Mouse (Mus musculus): ENCODE results near the gene Adam15. TPM values are rescaled to one million over a fixed set of nuclear protein-coding genes. Genes with fewer than 3 reads are reported as not detected.

The Adam15 gene
- polyA plus RNA-seq, 1 experiment from 2014 or later = 9.5 TPM

- no peak for ATAC-seq (ENCODE audit: low read depth)
- peaks cover 31% of the 10 kb centered on the region for H3K27me3 ChIP-seq
- no peaks in the 10 kb centered on the region for H3K9me3 ChIP-seq (replicated peaks)
- peak overlapping the region; percentile 94 for H3K4me2 ChIP-seq
- DNase-seq = no peak
- H3K27ac ChIP-seq = peak overlapping the region; percentile 69
- peak overlapping the region; percentile 68 for H3K9ac ChIP-seq
- peak overlapping the region; percentile 65 for H3K4me3 ChIP-seq (replicated peaks)
- H3K36me3 ChIP-seq = no peaks in the 10 kb centered on the region
- WGBS (ENCODE audit: insufficient replicate concordance) = 31% methylated on average over 19 of the region's 19 CpGs
- peaks cover 93% of the 10 kb centered on the region for H3K4me1 ChIP-seq (replicated peaks)
Observed at GRCm38 (mm10) chr3:89390699-89391662, 41.2 kb upstream of the Adam15 start.

GRCm38 (mm10) chr3:89390111-89390515 is 40.3 kb upstream of the Adam15 start:
- no peak for ATAC-seq (ENCODE audit: low read depth)
- Histone ChIP-seq H3K9ac (no peak overlapping the region), H3K4me3 (replicated peaks) (no peak overlapping the region), H3K27ac (peak overlapping the region; percentile 69), H3K36me3 (no peaks in the 10 kb centered on the region), H3K9me3 (replicated peaks) (no peaks in the 10 kb centered on the region), H3K4me1 (replicated peaks) (peaks cover 91% of the 10 kb centered on the region), H3K4me2 (peak overlapping the region; percentile 94), H3K27me3 (peaks cover 25% of the 10 kb centered on the region)
- DNase-seq = no peak
- 38% methylated on average over 5 of the region's 5 CpGs for WGBS (ENCODE audit: insufficient replicate concordance)

GRCm38 (mm10) chr3:89388901-89389740 is 39.3 kb upstream of the Adam15 start:
- H3K4me3 ChIP-seq (replicated peaks) = no peak overlapping the region
- H3K27me3 ChIP-seq = peaks cover 25% of the 10 kb centered on the region
- no peak overlapping the region for H3K9ac ChIP-seq
- 0 out of 2 replicates have a peak overlapping the region, but pooled peaks have one; percentile 12 for H3K4me2 ChIP-seq
- 26% methylated on average over 5 of the region's 6 CpGs for whole genome bisulfite sequencing (ENCODE audit: insufficient replicate concordance)
- peak overlapping the region; percentile 69 for H3K27ac ChIP-seq
- ATAC-seq (ENCODE audit: low read depth) (no peak), DNase-seq (no peak)
- no peaks in the 10 kb centered on the region for H3K9me3 ChIP-seq (replicated peaks)
- peaks cover 87% of the 10 kb centered on the region for H3K4me1 ChIP-seq (replicated peaks)
- H3K36me3 ChIP-seq = no peaks in the 10 kb centered on the region

- peaks cover 81% of the 10 kb centered on the region for H3K4me1 ChIP-seq (replicated peaks)
- ATAC-seq (ENCODE audit: low read depth) = no peak
- H3K27ac ChIP-seq = peak overlapping the region; percentile 37
Observed at GRCm38 (mm10) chr3:89388134-89388881, 38.5 kb upstream of the Adam15 start.

GRCm38 (mm10) chr3:89387632-89388031 is 37.8 kb upstream of the Adam15 start:
- H3K4me3 ChIP-seq (replicated peaks) = peak overlapping the region; percentile 12; the same call in 1 of the 2 replicates
- H3K27ac ChIP-seq = no peak overlapping the region
- H3K9ac ChIP-seq = no peak overlapping the region

More at GRCm38 (mm10) chr3:89388134-89388881, 38.5 kb upstream of the Adam15 start:
- 42% methylated on average over 11 of the region's 11 CpGs for WGBS (ENCODE audit: insufficient replicate concordance)
- Histone ChIP-seq H3K9ac (peak overlapping the region; percentile 29; the same call in 1 of the 2 replicates), H3K4me2 (peak overlapping the region; percentile 32), H3K36me3 (no peaks in the 10 kb centered on the region), H3K4me3 (replicated peaks) (no peak overlapping the region), H3K9me3 (replicated peaks) (no peaks in the 10 kb centered on the region), H3K27me3 (peaks cover 25% of the 10 kb centered on the region)
- DNase-seq = no peak

GRCm38 (mm10) chr3:89386438-89387420 is 36.9 kb upstream of the Adam15 start:
- Histone ChIP-seq H3K27ac (peak overlapping the region; percentile 38; the same call in 1 of the 2 replicates), H3K4me3 (replicated peaks) (peak overlapping the region; percentile 12), H3K4me2 (peak overlapping the region; percentile 32; the same call in 1 of the 2 replicates), H3K9me3 (replicated peaks) (no peaks in the 10 kb centered on the region), H3K9ac (peak overlapping the region; percentile 13), H3K27me3 (peaks cover 12% of the 10 kb centered on the region), H3K36me3 (no peaks in the 10 kb centered on the region), H3K4me1 (replicated peaks) (peaks cover 68% of the 10 kb centered on the region)
- WGBS (ENCODE audit: insufficient replicate concordance) = 64% methylated on average over 17 of the region's 17 CpGs
- DNase-seq (no peak), ATAC-seq (ENCODE audit: low read depth) (no peak)

More at GRCm38 (mm10) chr3:89387632-89388031, 37.8 kb upstream of the Adam15 start:
- WGBS (ENCODE audit: insufficient replicate concordance) = 58% methylated on average over 11 of the region's 11 CpGs
- Histone ChIP-seq H3K4me2 (peak overlapping the region; percentile 32), H3K36me3 (no peaks in the 10 kb centered on the region), H3K27me3 (peaks cover 21% of the 10 kb centered on the region), H3K9me3 (replicated peaks) (no peaks in the 10 kb centered on the region), H3K4me1 (replicated peaks) (peaks cover 77% of the 10 kb centered on the region)
- DNase-seq (no peak), ATAC-seq (ENCODE audit: low read depth) (no peak)

GRCm38 (mm10) chr3:89385451-89385850 is 35.7 kb upstream of the Adam15 start:
- 15% methylated on average over 11 of the region's 11 CpGs for WGBS (ENCODE audit: insufficient replicate concordance)
- peaks cover 9% of the 10 kb centered on the region; the same call in 1 of the 2 replicates for H3K36me3 ChIP-seq
- H3K4me1 ChIP-seq (replicated peaks) = peaks cover 55% of the 10 kb centered on the region
- no peak overlapping the region for H3K27ac ChIP-seq
- H3K27me3 ChIP-seq = no peaks in the 10 kb centered on the region
- peak overlapping the region; percentile 4; the same call in 1 of the 2 replicates for H3K4me2 ChIP-seq
- 0 out of 2 replicates have a peak overlapping the region, but pooled peaks have one; percentile 5 for H3K4me3 ChIP-seq (replicated peaks)
- ATAC-seq (ENCODE audit: low read depth) = no peak
- H3K9me3 ChIP-seq (replicated peaks) = no peaks in the 10 kb centered on the region
- H3K9ac ChIP-seq = no peak overlapping the region
- no peak for DNase-seq

GRCm38 (mm10) chr3:89384331-89385076 is 34.7 kb upstream of the Adam15 start:
- Histone ChIP-seq H3K9me3 (replicated peaks) (no peaks in the 10 kb centered on the region), H3K4me3 (replicated peaks) (no peak overlapping the region), H3K36me3 (peaks cover 17% of the 10 kb centered on the region), H3K4me1 (replicated peaks) (peaks cover 45% of the 10 kb centered on the region), H3K27me3 (no peaks in the 10 kb centered on the region), H3K9ac (no peak overlapping the region), H3K27ac (no peak overlapping the region), H3K4me2 (0 out of 2 replicates have a peak overlapping the region, but pooled peaks have one; percentile 11)
- 72% methylated on average over 11 of the region's 12 CpGs for WGBS (ENCODE audit: insufficient replicate concordance)
- ATAC-seq (ENCODE audit: low read depth) (no peak), DNase-seq (no peak)

- 60% methylated on average over 5 of the region's 5 CpGs for WGBS (ENCODE audit: insufficient replicate concordance)
Observed at GRCm38 (mm10) chr3:89383651-89384255, 34.0 kb upstream of the Adam15 start.

More at GRCm38 (mm10) chr3:89383651-89384255, 34.0 kb upstream of the Adam15 start:
- DNase-seq = no peak
- Histone ChIP-seq H3K4me3 (replicated peaks) (no peak overlapping the region), H3K27ac (no peak overlapping the region), H3K9ac (no peak overlapping the region), H3K4me1 (replicated peaks) (peaks cover 43% of the 10 kb centered on the region), H3K27me3 (no peaks in the 10 kb centered on the region), H3K4me2 (no peak overlapping the region), H3K36me3 (peaks cover 20% of the 10 kb centered on the region), H3K9me3 (replicated peaks) (no peaks in the 10 kb centered on the region)
- no peak for ATAC-seq (ENCODE audit: low read depth)
